Mouse (Mus musculus) heart, postnatal 4 days (tissue): ENCODE measurements at regions not wholly inside any gene's neighbourhood (a gene's known extent, or its start where the extent isn't known, plus 50 kb on each side); places are given as distances from the start of the nearest gene placed in this dataset.

Experiments used
- DNase-seq: peaks from one replicate; pipeline ENCODE4 v3.0.0; 2021

GRCm38 (mm10) chr10:38516636-38517035, 304.9 kb downstream of the Rfpl4b start:
- DNase-seq, result no peak
